Mouse (Mus musculus): ENCODE results near the gene Vmn1r1. TPM values are rescaled to one million over a fixed set of nuclear protein-coding genes. Genes with fewer than 3 reads are reported as not detected.

The Vmn1r1 gene
- total RNA-seq, 2 experiments from 2014 or later = not detected

DNA sequence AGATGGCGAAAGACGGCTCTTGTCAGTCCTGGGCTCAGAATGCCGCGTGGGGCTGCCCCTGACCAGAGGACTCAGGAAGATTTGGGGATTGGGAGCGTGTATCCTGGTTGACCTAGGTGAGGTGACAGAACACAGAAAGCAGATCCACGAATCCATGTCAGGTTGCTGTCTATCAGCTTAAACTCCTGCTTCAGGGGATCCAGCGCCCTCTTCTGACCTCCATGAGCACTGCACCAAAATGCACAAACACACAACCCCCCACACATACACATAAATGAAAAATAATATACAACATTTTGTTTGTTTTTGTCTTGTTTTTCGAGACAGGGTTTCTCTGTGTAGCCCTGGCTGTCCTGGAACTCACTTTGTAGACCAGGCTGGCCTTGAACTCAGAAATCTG, 26.1 kb downstream of the Vmn1r1 start:
- DNase-seq (ENCODE audit: extremely low spot score in 1 of 2, low spot score in 1 of 2) = no peak

DNA sequence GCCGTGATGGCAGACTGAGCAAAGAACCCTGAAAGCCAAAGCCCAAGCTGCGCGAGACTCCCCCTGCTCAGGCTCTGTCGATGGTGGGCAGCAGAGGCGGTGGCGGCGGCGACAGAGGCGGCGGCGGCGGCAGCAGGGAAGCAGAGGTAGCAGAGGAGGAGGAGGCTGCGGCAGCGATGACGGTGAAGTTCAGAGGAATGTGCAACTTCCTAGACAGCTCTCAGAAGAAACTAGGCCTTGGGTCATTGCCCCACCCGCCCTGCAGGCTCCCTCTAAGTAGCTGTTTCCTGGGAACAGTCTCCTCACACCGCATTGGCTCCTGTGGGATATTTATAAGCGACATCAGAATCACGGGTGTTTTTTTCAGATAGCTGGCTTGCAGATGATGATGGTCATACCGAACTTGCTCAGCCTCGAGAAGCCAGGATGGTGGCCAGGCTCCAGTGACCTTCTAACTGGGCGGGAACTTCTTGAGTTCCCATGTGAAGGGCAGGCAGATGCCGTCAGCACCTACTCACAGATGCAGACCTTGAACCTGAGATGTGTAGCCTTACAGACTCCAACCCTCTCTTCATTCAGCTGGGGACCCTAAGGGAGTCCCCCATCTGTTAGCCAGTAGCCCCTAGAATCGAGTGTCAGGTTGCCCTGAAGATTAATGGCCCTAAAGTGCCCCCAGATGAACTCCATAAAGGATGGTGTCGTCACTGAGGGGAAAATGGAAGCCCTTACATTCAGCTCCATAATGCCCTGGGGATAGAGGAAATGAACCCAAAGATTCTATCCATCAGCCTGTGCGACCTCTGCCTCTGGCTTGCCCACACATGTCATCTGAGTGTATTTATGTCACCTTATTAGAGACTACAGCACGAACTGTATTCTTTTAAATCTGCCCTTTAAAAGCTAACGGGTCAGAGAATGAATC, 26.8 kb downstream of the Vmn1r1 start:
- no peak for DNase-seq (ENCODE audit: extremely low spot score in 1 of 2, low spot score in 1 of 2)

DNA sequence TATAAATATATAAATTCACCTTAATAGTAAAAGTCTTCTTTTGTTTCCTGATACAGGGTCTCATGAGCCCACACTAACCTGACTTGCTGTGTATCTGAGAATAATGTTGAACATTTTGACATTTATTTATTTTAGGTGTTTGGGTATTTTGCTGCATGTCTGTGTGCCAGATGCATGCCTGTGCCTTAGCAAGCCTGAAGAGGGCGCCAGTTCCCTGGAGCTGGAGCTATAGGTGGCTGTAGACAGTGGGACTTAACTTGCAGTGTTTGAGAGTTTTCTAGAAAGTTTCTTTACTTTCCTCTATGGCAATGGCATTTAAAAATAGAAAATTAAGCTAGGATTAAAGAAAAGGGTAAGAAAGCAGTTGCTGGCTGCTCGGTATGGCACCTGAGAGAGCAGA, 33.5 kb downstream of the Vmn1r1 start:
- DNase-seq (ENCODE audit: extremely low spot score in 1 of 2, low spot score in 1 of 2) = no peak

DNA sequence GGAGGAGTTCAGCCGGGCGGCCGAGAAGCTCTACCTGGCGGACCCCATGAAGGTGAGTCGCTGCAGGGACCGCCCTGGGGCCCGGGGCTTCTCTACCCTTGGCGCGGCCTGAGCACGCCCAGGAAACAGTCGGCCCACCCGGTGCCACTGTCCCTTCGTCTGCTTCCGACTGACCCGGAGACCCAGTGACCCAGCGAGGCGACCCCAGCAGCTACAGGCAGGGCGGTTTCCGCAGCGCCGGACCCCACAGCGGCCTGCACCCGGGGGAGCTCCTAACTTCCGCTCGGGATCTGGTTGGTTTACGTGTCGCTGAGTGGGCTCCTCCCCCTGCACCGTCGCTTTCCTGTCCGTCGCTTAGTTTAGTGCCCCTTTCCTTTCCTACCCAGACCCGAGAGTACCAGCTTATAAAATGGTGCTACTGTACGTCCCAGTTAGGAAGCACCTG, 39.3 kb downstream of the Vmn1r1 start:
- DNase-seq (ENCODE audit: extremely low spot score in 1 of 2, low spot score in 1 of 2) = peak; percentile 63 to 74

DNA sequence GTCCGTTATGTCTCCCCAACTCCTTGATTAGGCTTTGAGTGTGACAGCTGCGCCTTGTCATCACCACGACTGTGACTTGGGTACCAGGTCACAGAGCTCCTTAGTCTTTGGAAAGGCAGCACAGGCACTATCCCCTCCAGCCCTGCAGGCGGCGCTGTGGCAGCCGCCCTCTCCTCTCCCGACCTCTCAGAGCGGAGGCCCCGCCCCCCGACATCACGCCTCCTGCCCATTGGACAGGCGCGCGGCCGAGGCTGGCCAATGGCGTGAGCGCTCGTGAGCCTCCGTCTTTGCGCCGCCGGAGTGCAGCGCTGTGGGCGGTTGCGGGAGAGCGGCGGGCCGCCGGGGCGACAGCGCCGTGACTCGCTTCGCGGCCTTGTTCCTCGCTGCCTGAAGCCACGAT, 39.8 kb downstream of the Vmn1r1 start, which contains the start of gene Srp9:
Gene Srp9 (plus strand): TSS at position 232 of the 400 bp plus-strand sequence.
- DNase-seq (ENCODE audit: extremely low spot score in 1 of 2, low spot score in 1 of 2) = peak; percentile 93 to 96

DNA sequence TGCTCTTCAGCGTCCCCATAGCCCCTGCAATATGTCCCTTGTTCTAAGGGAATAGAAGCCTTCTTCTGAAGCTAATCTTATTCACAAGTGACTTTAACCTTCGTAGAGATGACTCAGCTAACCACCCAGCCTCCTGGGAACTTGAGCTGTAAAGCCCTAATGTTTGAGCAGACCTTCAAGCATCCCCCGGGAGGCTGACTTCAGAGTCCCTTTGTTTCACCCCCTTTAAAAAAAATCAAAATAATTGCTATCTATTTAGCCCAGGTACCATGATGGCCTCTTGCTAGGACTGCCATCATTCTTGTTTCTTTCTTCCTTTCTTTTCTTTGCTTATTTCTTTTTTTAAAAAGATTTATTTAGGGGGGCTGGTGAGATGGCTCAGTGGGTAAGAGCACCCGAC, 41.9 kb downstream of the Vmn1r1 start:
- DNase-seq (ENCODE audit: extremely low spot score in 1 of 2, low spot score in 1 of 2) = no peak

DNA sequence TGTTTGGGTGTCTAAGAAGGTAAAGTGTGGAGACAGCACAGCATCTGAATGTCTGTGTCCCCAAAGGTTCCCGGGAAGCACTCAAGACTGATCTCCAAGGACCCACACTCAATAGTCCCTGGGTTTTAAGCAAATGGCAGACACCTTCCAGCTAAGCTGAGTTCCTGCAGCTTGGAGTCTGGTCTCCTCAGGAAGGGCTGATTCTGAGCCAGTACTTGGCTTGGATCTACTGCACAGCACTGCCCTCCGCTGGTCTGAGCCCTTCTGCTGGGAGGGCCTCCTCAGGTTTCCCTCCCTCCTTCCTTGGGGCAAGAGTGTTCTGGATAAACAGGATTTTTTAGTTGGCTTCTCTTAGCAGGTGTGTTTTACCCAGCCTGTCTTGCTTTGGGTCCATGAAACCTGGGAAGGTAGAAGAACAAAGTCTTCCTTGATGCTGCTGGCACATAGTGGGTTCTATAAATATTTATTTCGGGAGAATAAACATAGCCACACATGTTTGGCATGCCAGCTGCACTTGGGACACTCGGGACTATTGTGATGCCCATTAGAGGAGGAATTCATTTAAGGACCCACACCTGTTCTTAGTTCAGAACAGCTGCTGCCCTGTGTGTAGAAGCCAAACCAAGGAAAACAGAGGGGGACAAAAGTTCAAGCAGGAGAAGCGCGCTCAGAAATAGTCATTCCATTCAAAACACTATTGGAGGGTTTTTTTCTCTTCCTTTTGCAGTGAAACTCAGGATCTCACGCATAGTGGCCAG, 48.5 kb downstream of the Vmn1r1 start:
- DNase-seq (ENCODE audit: extremely low spot score in 1 of 2, low spot score in 1 of 2) = peak in 1 of 2 experiments; percentile 25

DNA sequence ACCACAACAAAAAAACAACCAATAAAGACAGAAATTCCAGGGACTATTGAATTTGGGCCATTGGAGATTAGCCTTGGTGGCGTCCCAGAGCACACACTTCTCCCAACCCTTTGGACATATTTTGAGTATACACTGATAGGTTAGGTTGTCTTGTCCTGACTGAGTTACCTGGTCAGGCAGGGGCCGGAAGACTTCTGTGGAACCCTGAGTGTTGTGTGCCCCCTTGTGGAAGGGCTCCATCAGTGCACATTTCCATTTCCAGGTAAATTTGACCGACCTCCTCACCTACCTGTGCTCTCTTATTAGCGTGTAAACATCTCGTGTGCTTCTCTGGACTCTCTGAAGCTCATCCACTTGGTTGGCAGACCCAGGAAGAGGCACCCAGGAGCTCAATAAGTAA, 49.1 kb downstream of the Vmn1r1 start:
- DNase-seq (ENCODE audit: extremely low spot score in 1 of 2, low spot score in 1 of 2) = peak in 1 of 2 experiments; percentile 53

DNA sequence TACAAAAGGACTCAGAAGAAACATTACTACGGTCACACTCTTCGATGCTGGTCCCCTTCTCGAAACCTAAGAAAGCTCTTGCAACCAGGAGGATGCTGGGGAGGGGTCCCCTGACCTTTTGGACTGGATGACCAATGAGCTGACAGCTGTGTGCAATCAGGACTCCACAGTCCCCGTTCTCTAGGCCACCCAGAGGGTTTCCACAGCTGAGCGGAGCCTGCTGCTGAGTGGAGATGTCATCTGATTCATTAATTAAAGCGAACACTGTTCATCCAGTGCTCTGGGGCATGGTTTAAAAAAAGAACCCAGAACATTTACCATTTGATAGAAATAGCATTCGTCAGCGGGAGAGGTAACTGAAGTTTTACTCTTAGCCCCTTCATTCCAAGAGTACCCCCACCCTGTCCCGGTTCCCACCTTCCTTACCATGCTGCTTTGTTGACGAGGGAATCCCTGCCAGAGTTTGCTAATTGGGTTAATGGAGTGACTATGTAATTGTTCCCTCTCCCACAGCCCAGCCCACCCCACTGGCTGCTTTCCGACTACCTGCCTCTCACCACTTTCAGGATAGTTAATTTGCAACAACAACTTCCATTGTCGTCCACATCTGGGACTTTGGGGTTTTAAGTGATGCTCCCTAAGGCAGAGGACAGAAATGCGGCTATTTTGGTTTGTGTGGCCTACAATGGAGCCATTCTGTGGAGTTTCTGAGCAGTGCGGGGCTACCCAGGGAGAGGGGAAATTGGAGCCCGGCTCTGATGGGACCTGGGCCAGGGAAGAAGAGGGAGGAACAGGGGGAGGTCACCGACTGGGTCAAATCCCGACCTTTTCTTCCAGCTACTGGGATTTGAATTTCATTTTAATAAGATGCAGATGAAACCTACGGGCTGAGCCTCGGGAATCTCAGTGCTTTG, 50.4 kb downstream of the Vmn1r1 start:
- DNase-seq (ENCODE audit: extremely low spot score in 1 of 2, low spot score in 1 of 2) = no peak

DNA sequence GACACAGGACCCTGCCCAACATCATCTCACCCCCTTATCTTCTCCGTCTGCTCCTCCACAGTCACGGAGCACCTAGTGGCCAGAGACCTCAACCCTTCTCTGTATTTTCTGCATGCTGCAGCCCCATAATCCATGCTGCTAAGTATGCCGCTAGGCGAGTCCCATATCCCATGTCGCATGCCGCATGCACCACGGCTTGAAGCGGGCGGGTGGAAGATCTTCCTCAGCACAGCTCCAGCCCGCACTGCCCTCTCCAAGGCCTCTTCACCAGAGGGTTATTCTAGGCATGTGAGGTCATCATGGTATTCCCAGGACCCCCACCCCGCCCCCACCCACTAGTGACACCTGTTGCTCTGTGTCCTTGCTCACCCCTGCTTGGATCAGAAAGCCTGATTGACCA, 51.2 kb downstream of the Vmn1r1 start:
- DNase-seq (ENCODE audit: extremely low spot score in 1 of 2, low spot score in 1 of 2) = no peak

DNA sequence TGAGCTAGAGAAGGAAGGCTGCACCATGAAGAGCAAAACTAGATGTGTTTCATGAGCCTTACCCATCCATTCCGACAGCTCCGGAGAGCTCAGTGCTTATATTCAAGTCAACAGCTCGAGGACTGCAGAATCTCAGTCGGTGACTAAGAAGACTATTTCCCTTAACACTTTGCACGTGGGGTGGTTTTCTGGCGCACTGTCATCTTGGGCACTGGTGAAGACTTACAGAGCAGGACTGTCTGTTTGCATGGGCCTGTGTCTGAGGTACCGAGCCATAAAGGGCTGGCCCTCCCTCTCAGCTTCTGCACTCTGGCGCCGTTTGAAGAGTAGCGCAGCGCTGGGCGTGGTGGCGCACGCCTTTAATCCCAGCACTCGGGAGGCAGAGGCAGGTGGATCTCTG, 51.9 kb downstream of the Vmn1r1 start:
- DNase-seq (ENCODE audit: extremely low spot score in 1 of 2, low spot score in 1 of 2) = no peak

DNA sequence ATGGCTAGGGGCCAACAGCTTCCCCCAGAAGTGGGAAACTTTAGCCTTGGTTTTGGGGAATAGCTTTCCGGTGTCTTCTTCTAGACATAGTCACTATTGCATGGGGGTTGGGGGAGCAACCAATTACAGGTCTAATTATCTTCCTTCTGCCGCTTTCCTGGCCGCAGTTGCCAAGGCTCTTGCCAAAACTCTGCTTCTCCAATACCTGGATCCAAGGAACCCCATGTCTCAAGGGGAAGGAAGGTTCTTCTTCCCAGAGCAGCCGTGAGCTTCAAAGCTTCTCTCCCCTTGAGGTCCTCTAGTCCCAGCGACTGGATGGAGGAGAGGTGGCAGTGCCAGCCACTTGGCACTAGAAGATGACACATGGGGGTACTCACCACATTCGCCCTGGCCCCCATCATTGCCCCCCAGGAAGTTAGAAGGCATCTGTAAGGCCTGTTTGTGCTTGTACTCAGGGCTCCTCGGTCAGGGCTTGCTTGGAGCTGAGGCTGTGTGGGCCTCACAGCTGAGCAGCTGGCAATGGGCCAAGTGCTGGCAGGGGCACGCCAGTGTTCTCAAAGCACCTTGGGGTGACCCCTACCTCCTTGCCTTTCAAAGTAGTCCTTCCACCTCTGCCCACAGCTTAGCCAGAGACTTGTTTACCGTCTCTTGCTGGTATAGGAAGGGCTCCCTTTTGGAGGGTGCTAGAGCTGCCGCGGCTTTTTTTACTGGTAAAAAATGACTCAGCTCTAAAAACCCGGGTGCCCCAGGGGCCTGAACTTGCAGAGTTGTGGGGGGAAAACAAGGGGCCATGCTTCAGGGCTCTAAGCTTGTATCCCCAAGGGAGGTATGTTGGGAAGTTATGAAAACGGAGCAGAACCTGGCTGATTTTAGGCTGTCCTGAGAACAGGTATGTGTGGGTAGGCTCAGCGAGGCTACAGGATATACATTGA, 52.6 kb downstream of the Vmn1r1 start:
- no peak for DNase-seq (ENCODE audit: extremely low spot score in 1 of 2, low spot score in 1 of 2)

DNA sequence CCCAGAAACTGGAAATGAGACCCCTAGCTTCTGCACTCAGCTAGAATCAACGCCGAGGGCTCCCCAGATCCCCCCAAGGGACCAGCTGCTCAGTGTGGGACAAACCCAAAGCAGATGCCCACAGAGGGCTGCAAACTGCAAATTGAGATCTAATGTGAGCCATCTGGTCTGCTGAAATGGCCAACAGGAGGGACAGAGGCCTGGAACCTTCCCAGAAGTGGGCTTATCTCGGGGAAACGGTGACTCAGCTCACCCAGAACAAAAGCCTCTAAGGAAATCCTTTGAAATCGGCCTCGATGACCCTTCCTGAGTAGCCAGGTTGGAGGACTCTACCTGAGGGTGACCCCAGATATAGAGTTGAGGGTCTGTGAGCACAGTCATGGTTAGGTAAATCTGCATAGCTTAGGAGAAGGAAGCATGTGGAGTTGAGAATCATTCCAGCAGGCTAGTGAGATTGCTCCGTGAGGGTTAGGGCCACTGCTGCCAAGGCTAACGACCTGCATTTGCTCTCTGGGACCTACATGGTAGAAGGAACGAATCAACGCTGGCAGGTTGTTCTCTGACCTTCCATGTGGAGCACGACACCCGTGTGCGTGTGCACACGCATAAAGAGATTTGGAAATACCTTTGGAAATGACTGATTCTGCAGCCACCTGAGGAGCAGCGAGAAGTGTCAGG, 53.4 kb downstream of the Vmn1r1 start:
- DNase-seq (ENCODE audit: extremely low spot score in 1 of 2, low spot score in 1 of 2) = no peak

DNA sequence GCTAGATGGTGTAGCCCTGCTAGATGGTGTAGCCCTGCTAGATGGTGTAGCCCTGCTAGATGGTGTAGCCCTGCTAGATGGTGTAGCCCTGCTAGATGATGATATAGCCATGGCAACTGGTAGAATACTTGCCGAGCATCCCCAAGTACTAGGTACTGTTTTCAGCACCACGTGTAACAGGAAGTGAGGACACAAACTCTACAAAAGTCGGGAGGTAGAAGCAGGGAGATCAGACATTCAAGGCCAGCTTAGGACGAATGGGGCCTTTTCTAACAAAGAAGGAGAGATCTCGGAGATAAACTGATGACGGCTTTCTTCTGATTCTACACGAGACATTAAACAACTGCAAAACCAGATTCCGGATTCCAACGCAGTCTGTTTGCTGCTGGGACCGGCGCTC, 54.1 kb downstream of the Vmn1r1 start:
- DNase-seq (ENCODE audit: extremely low spot score in 1 of 2, low spot score in 1 of 2) = no peak

DNA sequence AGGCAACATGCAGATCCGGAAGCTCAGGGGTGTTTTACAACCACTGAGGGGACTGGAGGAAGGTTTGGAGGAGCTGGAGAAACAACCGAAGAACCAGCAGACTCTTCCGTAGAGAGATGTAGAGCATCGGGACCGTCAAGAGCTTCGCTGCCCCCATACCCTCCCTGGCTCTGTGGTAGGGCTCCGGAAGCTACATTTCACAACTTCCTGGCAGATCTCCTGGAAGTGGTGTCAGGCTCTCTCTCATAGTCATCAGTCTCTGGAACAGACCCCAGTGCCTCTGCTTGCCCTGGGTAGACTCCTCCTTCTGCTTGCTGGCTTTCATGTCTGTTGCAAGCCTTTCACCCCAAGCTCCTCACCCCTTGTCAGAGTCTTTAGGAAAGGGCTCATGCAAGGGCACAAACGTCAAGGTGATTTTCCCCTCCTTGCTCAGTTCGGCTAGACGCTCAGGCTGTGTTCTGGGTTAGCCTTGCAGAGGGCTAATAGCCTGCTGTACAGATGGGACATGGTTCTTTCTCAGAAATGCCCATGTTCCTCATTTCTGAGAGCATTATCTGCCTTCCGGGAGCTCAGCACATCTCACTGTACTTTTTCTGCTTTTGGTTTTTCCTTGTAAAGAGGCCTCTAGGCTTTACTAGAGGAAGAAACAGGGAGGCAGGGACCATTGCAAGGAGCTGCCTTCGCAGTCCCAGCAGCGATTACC, 55.7 kb downstream of the Vmn1r1 start:
- no peak for DNase-seq (ENCODE audit: extremely low spot score in 1 of 2, low spot score in 1 of 2)

DNA sequence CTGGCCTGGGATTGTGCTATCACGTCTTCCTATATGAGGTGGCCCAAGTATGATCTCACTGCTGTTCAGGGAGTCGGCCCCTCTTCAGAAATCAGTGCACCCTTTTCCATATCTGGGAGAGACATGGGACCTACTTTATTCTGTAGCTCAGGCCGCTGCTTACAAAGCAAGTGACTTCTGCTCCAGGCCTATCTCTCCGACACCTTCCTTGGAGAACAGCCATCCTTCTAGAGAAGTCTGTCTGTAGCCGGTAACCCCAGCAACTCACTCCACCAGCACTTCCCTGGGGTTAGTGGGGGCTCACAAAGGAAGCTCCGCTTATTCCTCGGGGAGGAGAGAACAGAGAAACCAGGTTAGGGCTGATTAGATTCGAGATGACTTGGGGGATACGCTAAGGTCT, 57.0 kb downstream of the Vmn1r1 start:
- DNase-seq (ENCODE audit: extremely low spot score in 1 of 2, low spot score in 1 of 2) = no peak

DNA sequence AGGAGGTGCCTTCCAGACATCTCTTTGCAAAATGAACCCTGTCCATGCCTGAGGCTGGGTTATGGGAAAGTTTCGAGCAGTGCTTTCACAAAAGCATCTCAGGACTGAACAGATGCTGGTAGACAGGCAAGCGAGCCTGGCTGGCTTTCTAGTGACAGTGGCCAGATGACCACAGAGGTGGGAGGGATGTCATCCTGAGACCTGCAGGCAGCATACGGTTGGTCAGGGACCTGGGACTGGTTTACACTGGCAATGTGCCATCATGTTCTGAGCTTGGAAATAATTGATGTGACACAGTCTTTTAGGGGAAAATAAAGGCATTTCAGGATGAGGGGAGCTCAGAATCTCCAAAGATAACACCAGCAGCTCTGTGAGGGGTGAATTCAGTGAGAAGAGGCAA, 59.3 kb downstream of the Vmn1r1 start:
- no peak for DNase-seq (ENCODE audit: extremely low spot score in 1 of 2, low spot score in 1 of 2)
